Mouse (Mus musculus) forebrain, embryonic 13.5 days (tissue): ENCODE measurements around the gene Csf2rb. TPM values are rescaled to one million over a fixed set of nuclear protein-coding genes. Genes with fewer than 3 reads are reported as not detected.
"Not testable (repeated sequence)": the region's sequence is repeated elsewhere in the genome, so short reads cannot be mapped to it uniquely, and the experiment has no call there.

Experiments used
- ATAC-seq: fragments of 200-750 bp; cut with Nextera tagmentation; 2 replicates; pipeline ENCODE4 v1.8.0; 2017
- H3K27ac ChIP-seq: fragments of 300-500 bp; sonication (generic); 2 replicates; pipeline ENCODE4 v1.5.1; 2015; ENCODE audit warnings: inconsistent platforms, mild to moderate bottlenecking, moderate library complexity
- H3K27me3 ChIP-seq: fragments of 300-500 bp; sonication (generic); 2 replicates; pipeline ENCODE4 v1.6.1; 2015; ENCODE audit warnings: mild to moderate bottlenecking, inconsistent platforms
- H3K36me3 ChIP-seq: fragments of 300-500 bp; sonication (generic); 2 replicates; pipeline ENCODE4 v1.6.1; 2015; ENCODE audit warnings: mild to moderate bottlenecking, inconsistent platforms; ENCODE audit not compliant: poor library complexity, severe bottlenecking
- H3K4me1 ChIP-seq: fragments of 300-500 bp; sonication (generic); 2 replicates; pipeline ENCODE4 v1.6.1; 2015; ENCODE audit warnings: inconsistent platforms
- H3K4me2 ChIP-seq: fragments of 300-500 bp; sonication (generic); 2 replicates; pipeline ENCODE4 v1.6.1; 2015; ENCODE audit warnings: inconsistent platforms, mild to moderate bottlenecking, moderate library complexity
- H3K4me3 ChIP-seq: fragments of 300-500 bp; sonication (generic); 2 replicates; pipeline ENCODE4 v1.5.1; 2015; ENCODE audit warnings: mild to moderate bottlenecking, inconsistent platforms
- H3K9ac ChIP-seq: fragments of 300-500 bp; sonication (generic); 2 replicates; pipeline ENCODE4 v1.6.1; 2015; ENCODE audit warnings: mild to moderate bottlenecking, inconsistent platforms
- H3K9me3 ChIP-seq: fragments of 300-500 bp; sonication (generic); replicated peaks from 2 replicates; pipeline ENCODE4 v1.6.1; 2016; ENCODE audit warnings: inconsistent platforms
- WGBS: fragments of 180-500 bp; shearing (Covaris S2); methylation state at CpG from one replicate; pipeline ENCODE4 v1.1.7; 2015; 5-methylcytosine and 5-hydroxymethylcytosine counted together
- polyA plus RNA-seq: library from polyadenylated mRNA; unstranded; fragments of >200 nt; fragmentation: Nextera tagmentation; extraction: Ambion mirVana; gene quantifications from 2 replicates; pipeline ENCODE4 v1.2.1, GENCODE M21; 2015

The Csf2rb gene
- polyA plus RNA-seq = 0.40 and 0.43 TPM in 2 replicates

DNA sequence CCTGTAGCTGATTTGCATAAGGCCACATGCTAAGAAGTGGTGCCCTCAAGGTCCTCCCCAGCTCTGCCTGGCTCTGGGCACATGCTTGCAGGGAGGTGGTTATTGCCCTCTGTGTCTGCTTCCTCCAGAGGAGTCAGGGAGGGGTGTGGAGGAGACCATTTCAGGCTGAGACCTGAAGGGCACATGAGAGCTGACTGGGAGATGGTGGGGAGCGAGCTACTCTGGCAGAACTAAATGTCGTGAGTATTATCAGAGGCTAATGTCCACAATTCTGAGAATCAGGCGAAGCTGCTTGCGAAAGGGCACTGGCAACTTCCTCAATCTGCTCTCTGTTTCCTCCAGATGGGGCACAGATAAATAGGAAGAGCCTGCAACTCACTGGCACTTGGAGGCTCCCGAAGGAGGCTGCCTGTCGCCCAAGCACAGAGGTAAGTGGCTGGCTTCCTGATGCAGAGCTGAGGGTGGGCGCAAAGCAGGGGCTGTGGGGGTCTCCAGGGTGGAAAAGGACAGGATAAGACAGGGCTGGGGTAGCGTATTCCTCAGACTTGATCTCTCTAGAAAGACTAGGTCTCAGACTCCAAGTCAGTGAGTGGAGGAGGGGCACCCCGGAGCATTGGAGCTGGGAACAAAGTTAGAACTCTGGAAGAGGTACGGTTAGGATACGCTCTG, at the start of gene Csf2rb:
Gene Csf2rb (plus strand): TSS at position 82 of the 669 bp plus-strand sequence.
- H3K36me3 ChIP-seq = no peaks in the 10 kb centered on the region
- no peak within 1 kb of the TSS for H3K9ac ChIP-seq
- H3K4me2 ChIP-seq = no peak within 1 kb of the TSS
- H3K27ac ChIP-seq = no peak within 1 kb of the TSS
- 86% methylated on average over 11 of the region's 11 CpGs for WGBS
- ATAC-seq = no peak
- no peak within 1 kb of the TSS for H3K4me3 ChIP-seq
- H3K27me3 ChIP-seq = no peaks in the 10 kb centered on the region
- H3K4me1 ChIP-seq = peaks cover 4% of the 10 kb centered on the region; the same call in 1 of the 2 replicates
- H3K9me3 ChIP-seq = no peaks in the 10 kb centered on the region

DNA sequence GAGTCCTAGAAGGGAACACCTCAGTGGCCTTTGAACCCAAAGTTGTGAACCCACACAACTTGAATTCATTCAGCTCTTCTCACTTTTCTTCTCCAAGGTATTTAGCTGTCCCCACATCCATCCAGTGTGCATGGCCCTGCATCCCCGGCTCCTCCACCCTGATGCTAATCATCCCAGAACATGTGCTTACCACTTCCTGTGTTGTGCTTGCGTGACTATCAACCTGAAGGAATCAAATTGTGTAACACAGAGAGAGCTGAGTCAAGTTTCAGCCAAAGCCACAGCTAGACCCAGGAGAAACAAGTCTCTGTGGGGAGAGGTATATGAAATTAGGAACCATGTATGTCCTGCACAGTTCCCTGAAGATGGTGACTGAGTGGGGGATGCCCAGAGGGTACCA, 47.2 kb upstream of the Csf2rb start:
- no peak overlapping the region for H3K27ac ChIP-seq
- H3K9me3 ChIP-seq = no peaks in the 10 kb centered on the region
- WGBS = 88% methylated on average over 2 of the region's 2 CpGs
- H3K36me3 ChIP-seq = no peaks in the 10 kb centered on the region
- no peak for ATAC-seq
- H3K9ac ChIP-seq = no peak overlapping the region
- no peak overlapping the region for H3K4me2 ChIP-seq
- H3K27me3 ChIP-seq = no peaks in the 10 kb centered on the region
- no peaks in the 10 kb centered on the region for H3K4me1 ChIP-seq
- no peak overlapping the region for H3K4me3 ChIP-seq

DNA sequence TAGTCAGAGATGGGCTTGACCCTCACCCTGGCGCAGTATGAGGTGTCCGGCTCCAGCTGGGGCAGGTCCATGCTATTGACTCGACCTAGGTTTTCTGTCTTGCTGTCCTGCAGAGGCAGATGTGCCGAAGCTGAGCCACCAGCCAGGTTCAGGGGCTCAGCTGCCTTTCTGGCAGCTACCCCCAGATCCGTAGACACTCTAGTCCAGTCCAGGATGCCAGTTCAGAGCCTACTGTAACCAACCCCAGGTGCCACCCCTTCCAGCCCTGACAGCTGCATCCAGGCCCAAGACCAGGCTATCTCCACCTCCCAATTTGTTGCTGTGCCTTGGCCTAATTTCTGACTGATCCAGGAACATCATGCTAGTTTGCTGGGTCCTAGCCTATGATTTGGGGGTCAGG, 37.6 kb upstream of the Csf2rb start:
- Histone ChIP-seq H3K9me3 (no peaks in the 10 kb centered on the region), H3K4me2 (no peak overlapping the region), H3K9ac (no peak overlapping the region), H3K27me3 (no peaks in the 10 kb centered on the region), H3K4me3 (no peak overlapping the region), H3K27ac (no peak overlapping the region), H3K36me3 (no peaks in the 10 kb centered on the region), H3K4me1 (0 out of 2 replicates have a peak, but pooled peaks cover 4% of the 10 kb centered on the region)
- whole genome bisulfite sequencing = 90% methylated on average over 5 of the region's 5 CpGs
- no peak for ATAC-seq

DNA sequence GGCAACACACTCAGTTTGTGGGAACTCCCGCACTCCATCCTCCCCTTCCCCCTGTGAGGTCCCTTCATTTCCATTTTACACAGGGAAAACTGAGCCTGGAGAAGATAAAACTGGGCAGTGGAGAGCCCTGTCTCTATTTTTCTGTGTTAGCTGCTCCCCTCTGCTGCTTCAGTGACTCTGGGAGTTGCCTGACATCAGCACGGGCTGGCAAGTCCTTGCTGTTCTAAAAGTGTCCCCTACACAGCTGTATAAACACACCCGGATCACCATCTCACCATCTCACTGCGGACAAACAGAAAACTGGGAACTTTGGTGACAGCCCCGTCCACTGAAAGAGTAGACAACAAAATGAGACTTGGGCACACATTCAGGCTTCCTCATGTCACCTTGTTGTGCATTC, 35.8 kb upstream of the Csf2rb start:
- not testable (repeated sequence) for H3K36me3 ChIP-seq, H3K27me3 ChIP-seq, H3K4me3 ChIP-seq, H3K9ac ChIP-seq, H3K4me1 ChIP-seq, ATAC-seq, H3K9me3 ChIP-seq, H3K4me2 ChIP-seq, H3K27ac ChIP-seq
- 79% methylated on average over 5 of the region's 5 CpGs for WGBS

DNA sequence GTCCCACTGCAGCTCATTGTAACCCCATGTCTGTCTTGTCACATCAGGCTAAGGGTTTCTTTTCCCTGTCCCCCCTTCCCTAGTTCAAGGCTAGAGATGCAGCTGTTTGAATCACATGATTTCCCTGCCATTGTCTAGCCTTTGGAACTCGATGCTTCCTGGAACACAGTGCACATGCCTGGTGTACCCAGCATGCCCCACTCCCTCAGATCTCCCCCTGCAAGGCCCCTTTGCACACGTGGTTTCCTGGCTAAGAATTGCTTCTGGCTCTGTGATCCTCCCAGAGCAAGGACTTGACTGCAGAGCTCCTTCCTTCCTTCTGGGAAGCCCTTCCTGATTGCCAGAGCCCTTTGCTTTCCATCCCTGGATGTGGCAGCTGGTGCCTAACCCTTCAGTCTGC, 32.3 kb upstream of the Csf2rb start:
- H3K27ac ChIP-seq, H3K9me3 ChIP-seq, H3K36me3 ChIP-seq, H3K4me2 ChIP-seq, H3K27me3 ChIP-seq, H3K9ac ChIP-seq, H3K4me1 ChIP-seq, H3K4me3 ChIP-seq, ATAC-seq: not testable (repeated sequence)
- WGBS = 4% methylated on average over 2 of the region's 2 CpGs

DNA sequence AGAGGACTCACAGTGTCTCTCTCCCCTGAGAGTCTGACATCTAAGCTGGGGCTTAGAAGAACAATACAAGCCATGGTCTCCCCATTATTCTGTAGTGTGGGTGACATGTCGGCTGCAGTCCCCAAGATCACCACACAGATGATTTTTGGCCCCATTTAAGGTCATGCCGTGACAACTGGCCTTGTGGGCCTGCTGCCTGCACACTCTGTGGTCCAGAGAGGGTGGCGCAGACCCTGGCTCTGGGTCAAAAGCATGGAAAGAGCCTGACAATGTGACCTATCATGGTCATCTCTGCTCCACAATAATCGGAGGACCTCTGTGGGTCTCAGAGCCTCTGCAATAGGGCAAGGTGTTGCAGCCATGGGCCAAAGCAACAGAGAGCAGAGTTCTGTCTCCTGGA, 31.8 kb upstream of the Csf2rb start:
- Histone ChIP-seq H3K4me3 (no peak overlapping the region), H3K27ac (no peak overlapping the region), H3K4me1 (0 out of 2 replicates have a peak, but pooled peaks cover 5% of the 10 kb centered on the region), H3K36me3 (no peaks in the 10 kb centered on the region), H3K9me3 (no peaks in the 10 kb centered on the region), H3K9ac (no peak overlapping the region), H3K4me2 (no peak overlapping the region), H3K27me3 (no peaks in the 10 kb centered on the region)
- WGBS = 86% methylated on average over 4 of the region's 4 CpGs
- no peak for ATAC-seq

DNA sequence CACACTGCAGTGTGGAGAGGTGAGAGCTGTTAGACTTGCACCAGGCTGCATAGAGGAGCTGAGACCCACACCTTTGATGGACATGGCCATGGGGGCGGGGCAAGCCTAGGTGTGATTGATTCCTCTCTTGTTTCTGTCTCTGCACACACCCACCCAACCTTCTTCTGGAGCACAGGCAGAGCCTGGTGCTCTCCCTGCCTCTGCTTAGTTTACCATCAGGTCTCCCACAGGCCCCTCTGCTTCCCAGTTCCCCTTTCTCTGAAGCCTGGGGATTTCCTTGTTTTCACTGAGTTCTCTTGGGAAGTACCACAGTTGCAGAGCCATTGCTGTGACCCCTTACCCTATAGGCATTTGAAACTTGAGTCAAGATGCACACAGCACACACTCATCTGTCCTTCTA, 27.0 kb upstream of the Csf2rb start:
- H3K27me3 ChIP-seq = no peaks in the 10 kb centered on the region
- H3K27ac ChIP-seq = no peak overlapping the region
- no peak overlapping the region for H3K9ac ChIP-seq
- WGBS = 88% methylated on average over 1 of the region's 1 CpGs
- no peak overlapping the region for H3K4me2 ChIP-seq
- no peak for ATAC-seq
- H3K36me3 ChIP-seq = no peaks in the 10 kb centered on the region
- H3K9me3 ChIP-seq = no peaks in the 10 kb centered on the region
- H3K4me3 ChIP-seq = no peak overlapping the region
- H3K4me1 ChIP-seq = no peaks in the 10 kb centered on the region

DNA sequence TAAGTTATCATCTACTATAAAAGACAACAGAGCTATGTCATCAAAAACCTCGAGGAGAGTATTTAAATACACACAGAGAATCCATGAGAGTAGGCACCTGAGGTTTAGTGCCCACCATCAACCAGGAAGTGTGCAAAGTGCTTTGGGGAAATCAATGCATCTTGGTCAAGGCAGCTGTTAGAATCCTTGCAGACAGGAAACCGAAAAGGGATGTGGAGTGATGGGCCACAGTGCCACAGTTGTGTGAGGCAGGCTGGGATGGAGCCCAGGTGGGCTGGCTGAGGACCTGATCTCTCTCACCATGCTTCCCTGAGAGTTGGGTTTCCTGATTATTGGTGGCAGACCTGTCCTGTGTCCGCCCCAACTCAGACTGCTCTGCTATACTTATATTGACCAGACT, 25.9 kb upstream of the Csf2rb start:
- Histone ChIP-seq H3K9me3 (no peaks in the 10 kb centered on the region), H3K36me3 (no peaks in the 10 kb centered on the region), H3K27ac (no peak overlapping the region), H3K27me3 (no peaks in the 10 kb centered on the region), H3K4me1 (no peaks in the 10 kb centered on the region), H3K9ac (no peak overlapping the region), H3K4me3 (no peak overlapping the region), H3K4me2 (no peak overlapping the region)
- ATAC-seq = no peak
- 72% methylated on average over 3 of the region's 3 CpGs for WGBS

DNA sequence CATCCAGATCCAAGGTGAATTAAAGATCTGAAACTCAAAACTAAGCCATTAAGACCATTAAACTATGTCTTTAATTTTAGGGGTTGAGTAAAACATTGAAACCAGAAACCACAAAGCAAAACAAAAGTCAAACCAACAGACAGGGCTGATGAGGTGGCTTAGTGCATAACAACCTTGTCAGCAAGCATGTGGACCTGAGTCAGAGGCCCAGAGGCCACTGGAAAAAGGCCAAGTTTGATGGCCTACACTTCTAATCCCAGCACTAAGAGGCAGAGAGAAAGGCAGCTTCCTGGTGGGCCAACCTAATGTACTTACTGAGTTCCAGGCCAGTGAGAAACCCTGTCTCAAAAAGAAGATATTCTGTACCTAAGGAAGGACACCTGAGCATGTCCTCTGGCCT, 24.8 kb upstream of the Csf2rb start:
- Histone ChIP-seq H3K4me2 (no peak overlapping the region), H3K9me3 (no peaks in the 10 kb centered on the region), H3K27me3 (no peaks in the 10 kb centered on the region), H3K36me3 (no peaks in the 10 kb centered on the region), H3K27ac (no peak overlapping the region), H3K9ac (no peak overlapping the region), H3K4me3 (no peak overlapping the region), H3K4me1 (no peaks in the 10 kb centered on the region)
- ATAC-seq = no peak

DNA sequence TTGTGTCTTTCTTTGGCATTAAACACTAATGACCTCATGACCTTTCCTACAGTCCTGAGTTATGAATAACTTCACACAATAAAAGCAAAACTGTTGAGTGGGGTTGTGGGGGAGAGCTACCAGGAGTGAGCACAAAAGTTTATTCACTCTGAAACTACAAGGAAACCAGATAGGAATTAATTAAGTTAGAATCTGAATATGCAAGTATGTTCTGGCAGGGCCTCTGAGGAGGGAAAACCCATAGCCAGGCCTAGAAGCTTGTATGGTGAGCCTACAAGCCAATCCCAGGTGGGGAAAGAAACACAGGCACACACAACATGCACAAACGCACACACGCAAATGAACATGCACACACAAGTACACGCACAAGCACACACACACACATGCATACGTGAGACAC, 22.8 kb upstream of the Csf2rb start:
- Histone ChIP-seq H3K4me1 (no peaks in the 10 kb centered on the region), H3K4me2 (no peak overlapping the region), H3K27ac (no peak overlapping the region), H3K9ac (no peak overlapping the region), H3K27me3 (no peaks in the 10 kb centered on the region), H3K36me3 (no peaks in the 10 kb centered on the region), H3K9me3 (no peaks in the 10 kb centered on the region), H3K4me3 (no peak overlapping the region)
- WGBS = 97% methylated on average over 4 of the region's 4 CpGs
- no peak for ATAC-seq

DNA sequence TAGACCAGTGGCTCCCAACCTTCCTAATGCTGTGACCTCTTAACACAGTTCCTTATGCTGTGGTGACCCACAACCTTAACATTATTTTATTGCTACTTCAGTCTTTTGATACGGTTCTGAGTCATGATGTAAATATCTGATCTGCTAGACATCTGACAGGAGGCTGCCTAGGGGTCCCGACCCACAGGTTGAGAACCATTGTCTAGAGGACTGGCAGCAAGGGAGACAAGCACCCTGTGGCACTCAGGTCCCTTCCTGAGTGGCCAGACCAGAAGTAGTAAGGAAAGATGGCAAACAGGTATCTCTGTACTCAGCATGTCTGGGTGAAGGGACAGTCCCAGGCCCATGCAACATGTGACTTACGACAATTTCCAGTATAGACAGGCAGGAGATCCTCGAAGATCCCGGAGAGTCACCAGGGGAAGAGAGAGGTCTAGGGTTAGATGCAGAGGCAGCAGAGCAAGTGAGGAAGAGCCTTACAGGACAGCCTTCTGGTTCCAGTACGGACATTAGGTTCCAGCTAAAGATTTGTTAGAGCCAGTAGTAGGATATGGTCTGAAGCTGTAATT, 21.8 kb upstream of the Csf2rb start:
- WGBS = 85% methylated on average over 6 of the region's 6 CpGs
- no peak for ATAC-seq
- Histone ChIP-seq H3K36me3 (no peaks in the 10 kb centered on the region), H3K4me2 (no peak overlapping the region), H3K9ac (no peak overlapping the region), H3K27me3 (no peaks in the 10 kb centered on the region), H3K9me3 (no peaks in the 10 kb centered on the region), H3K4me3 (no peak overlapping the region), H3K27ac (no peak overlapping the region), H3K4me1 (no peaks in the 10 kb centered on the region)

DNA sequence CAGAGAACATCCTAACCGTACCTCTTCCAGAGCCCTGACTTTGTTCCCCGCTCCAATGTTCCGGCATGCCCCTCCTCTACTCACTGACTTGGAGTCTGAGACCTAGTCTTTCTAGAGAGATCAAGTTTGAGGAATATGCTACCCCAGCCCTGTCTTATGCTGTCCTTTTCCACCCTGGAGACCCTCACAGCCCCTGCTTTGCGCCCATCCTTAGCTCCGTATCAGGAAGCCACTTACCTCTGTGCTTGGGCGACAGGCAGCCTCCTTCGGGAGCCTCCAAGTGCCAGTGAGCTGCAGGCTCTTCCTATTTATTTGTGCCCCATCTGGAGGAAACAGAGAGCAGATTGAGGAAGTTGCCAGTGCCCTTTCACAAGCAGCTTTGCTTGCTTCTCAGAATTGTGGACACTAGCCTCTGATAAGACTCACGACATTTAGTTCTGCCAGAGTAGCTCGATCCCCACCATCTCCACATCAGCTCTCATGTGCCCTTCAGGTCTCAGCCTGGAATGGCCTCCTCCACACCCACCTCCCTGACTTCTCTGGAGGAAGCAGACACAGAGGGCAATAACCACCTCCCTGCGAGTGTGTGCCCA, 20.1 kb upstream of the Csf2rb start, which contains the start of gene Csf2rb2:
Gene Csf2rb2 (minus strand): TSS at position 381 of the 593 bp plus-strand sequence.
- Histone ChIP-seq H3K36me3 (no peaks in the 10 kb centered on the region), H3K9ac (no peak within 1 kb of the TSS), H3K27me3 (no peaks in the 10 kb centered on the region), H3K27ac (no peak within 1 kb of the TSS), H3K4me1 (no peaks in the 10 kb centered on the region), H3K4me3 (no peak within 1 kb of the TSS), H3K9me3 (no peaks in the 10 kb centered on the region), H3K4me2 (no peak within 1 kb of the TSS)
- ATAC-seq = no peak
- WGBS = 86% methylated on average over 10 of the region's 10 CpGs
